17 mouse cellular contexts compared by ENCODE assay signal in the genomic region with DNA sequence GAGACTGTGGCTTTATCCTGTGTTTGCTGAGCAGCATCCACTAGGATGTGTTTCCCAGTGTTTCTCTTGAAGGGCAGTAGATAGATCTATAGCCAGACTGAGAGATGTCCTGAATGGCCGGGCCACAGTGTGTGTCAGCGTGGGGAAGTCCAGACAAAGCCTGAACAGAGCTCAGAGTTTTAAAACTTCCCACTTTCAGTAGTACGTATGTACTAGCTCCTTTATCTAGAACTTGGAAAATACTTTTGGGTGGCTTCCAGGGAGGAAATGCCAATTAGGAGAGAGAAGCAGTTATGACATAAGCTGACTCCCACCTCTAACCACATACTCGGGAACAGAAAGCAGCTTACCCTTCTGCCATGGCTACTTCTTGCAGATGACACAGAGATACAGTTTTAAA. TPM values are rescaled to one million over a fixed set of nuclear protein-coding genes. Genes with fewer than 3 reads are reported as not detected.
A peak's percentile ranks its signal among the peaks of the same experiment; 100 is the strongest.
DNase-seq lines count a peak whose midpoint lies in the region; ATAC-seq and TF ChIP-seq lines count a peak whose summit lies in the region.
"Had no signal": no experiment of that assay in that cellular context is flagged by ENCODE, and none has a peak within 500 bp of the region (broad histone marks: within the 10 kb centered on the region; RNA-seq: fewer than 3 reads in every experiment).

No protein-coding gene starts in this region.

- no peak overlapping the region for H3K9ac ChIP-seq in embryonic facial prominence, embryonic 14.5 days (ENCODE audit: low read depth, low read length)
- no peak overlapping the region for H3K9ac ChIP-seq in heart, embryonic 16.5 days (ENCODE audit: low read length)
- H3K9ac ChIP-seq: embryonic facial prominence, embryonic 12.5 days; forebrain, embryonic 13.5 days; neural tube, embryonic 12.5 days had no signal

- H3ac ChIP-seq in myocyte (ENCODE audit: control insufficient read depth, insufficient read length) = no peak overlapping the region

- H3K9me3 ChIP-seq in embryonic facial prominence, embryonic 14.5 days (ENCODE audit: control insufficient read depth, low read length) = no peaks in the 10 kb centered on the region
- H3K9me3 ChIP-seq in embryonic facial prominence, embryonic 10.5 days = no peaks in the 10 kb centered on the region
- H3K9me3 ChIP-seq in heart, embryonic 16.5 days (replicated peaks; ENCODE audit: control insufficient read depth, low read length) = no peaks in the 10 kb centered on the region
- H3K9me3 ChIP-seq: embryonic facial prominence, embryonic 12.5 days; forebrain, embryonic 13.5 days; neural tube, embryonic 12.5 days had no signal

- WGBS in embryonic facial prominence, embryonic 14.5 days = 55% methylated on average over 4 of the region's 4 CpGs
- 89% methylated on average over 4 of the region's 4 CpGs for WGBS in embryonic facial prominence, embryonic 10.5 days
- 29% methylated on average over 4 of the region's 4 CpGs for WGBS in heart, embryonic 16.5 days

- H3K4me1 ChIP-seq in embryonic facial prominence, embryonic 14.5 days (ENCODE audit: control insufficient read depth, insufficient read depth, low read length) = no peaks in the 10 kb centered on the region
- peaks cover 3% of the 10 kb centered on the region; the same call in 1 of the 2 replicates for H3K4me1 ChIP-seq in embryonic facial prominence, embryonic 10.5 days
- peaks cover 11% of the 10 kb centered on the region for H3K4me1 ChIP-seq in heart, embryonic 16.5 days (ENCODE audit: control insufficient read depth, insufficient read depth, low read length)
- H3K4me1 ChIP-seq: embryonic facial prominence, embryonic 12.5 days; neural tube, embryonic 12.5 days had no signal

- no peak for TF ChIP-seq POLR2A in myocyte (IDR thresholded peaks at IDR 0.05; ENCODE audit: insufficient read length, low read depth)

- ATAC-seq in embryonic facial prominence, embryonic 14.5 days (ENCODE audit: low read depth) = no peak
- 0 out of 2 replicates have a peak, but pooled peaks have one; percentile 49 for ATAC-seq in heart, embryonic 16.5 days (replicated peaks; ENCODE audit: extremely low read depth, insufficient read depth, low FRiP score)
- ATAC-seq in CD4-positive, CD25-positive, alpha-beta regulatory T cell, adult 4 months = no peak
- ATAC-seq: forebrain, embryonic 13.5 days; hindbrain, postnatal 0 days had no signal

- 0 out of 2 replicates have a peak overlapping the region, but pooled peaks have one; percentile 25 for H3K27ac ChIP-seq in embryonic facial prominence, embryonic 14.5 days (replicated peaks; ENCODE audit: low read depth, low read length)
- no peak overlapping the region for H3K27ac ChIP-seq in embryonic facial prominence, embryonic 10.5 days (replicated peaks)
- H3K27ac ChIP-seq in heart, embryonic 16.5 days (ENCODE audit: low read length) = peak overlapping the region; percentile 47
- H3K27ac ChIP-seq: embryonic facial prominence, embryonic 12.5 days; forebrain, embryonic 13.5 days; hindbrain, postnatal 0 days; left cerebral cortex, adult 2 months; neural tube, embryonic 12.5 days had no signal

- H3K27me3 ChIP-seq in embryonic facial prominence, embryonic 14.5 days (replicated peaks; ENCODE audit: control insufficient read depth, insufficient read depth, low read length) = no peaks in the 10 kb centered on the region
- H3K27me3 ChIP-seq in embryonic facial prominence, embryonic 10.5 days (replicated peaks; ENCODE audit: low read depth, poor library complexity, severe bottlenecking) = no peaks in the 10 kb centered on the region
- H3K27me3 ChIP-seq in heart, embryonic 16.5 days (ENCODE audit: control insufficient read depth, insufficient read depth, low read length) = no peaks in the 10 kb centered on the region
- H3K27me3 ChIP-seq in myocyte (ENCODE audit: control insufficient read depth, insufficient read depth, insufficient read length) = no peaks in the 10 kb centered on the region
- H3K27me3 ChIP-seq: embryonic facial prominence, embryonic 12.5 days; forebrain, embryonic 13.5 days; neural tube, embryonic 12.5 days had no signal

- no peak overlapping the region for H3K4me3 ChIP-seq in embryonic facial prominence, embryonic 14.5 days (ENCODE audit: low read depth, low read length)
- H3K4me3 ChIP-seq in embryonic facial prominence, embryonic 10.5 days = no peak overlapping the region
- H3K4me3 ChIP-seq in heart, embryonic 16.5 days (ENCODE audit: low read length) = no peak overlapping the region
- no peak overlapping the region for H3K4me3 ChIP-seq in myocyte
- H3K4me3 ChIP-seq: embryonic facial prominence, embryonic 12.5 days; forebrain, embryonic 13.5 days; gastrocnemius, adult 2 months; left cerebral cortex, adult 2 months; neural tube, embryonic 12.5 days had no signal

- H3K4me2 ChIP-seq in embryonic facial prominence, embryonic 14.5 days (ENCODE audit: low read depth, low read length) = no peak overlapping the region
- H3K4me2 ChIP-seq in heart, embryonic 16.5 days (ENCODE audit: low read depth, low read length) = no peak overlapping the region
- peak overlapping the region; percentile 93 for H3K4me2 ChIP-seq in myocyte (ENCODE audit: low read depth)
- H3K4me2 ChIP-seq: embryonic facial prominence, embryonic 12.5 days; forebrain, embryonic 13.5 days; neural tube, embryonic 12.5 days had no signal

- no peaks in the 10 kb centered on the region for H3K36me3 ChIP-seq in embryonic facial prominence, embryonic 14.5 days (ENCODE audit: control insufficient read depth, insufficient read depth, low read length)
- H3K36me3 ChIP-seq in embryonic facial prominence, embryonic 10.5 days (replicated peaks) = no peaks in the 10 kb centered on the region
- peaks cover 52% of the 10 kb centered on the region for H3K36me3 ChIP-seq in heart, embryonic 16.5 days (ENCODE audit: control insufficient read depth, insufficient read depth)
- H3K36me3 ChIP-seq in myocyte (ENCODE audit: control insufficient read depth, insufficient read depth) = no peaks in the 10 kb centered on the region
- H3K36me3 ChIP-seq: embryonic facial prominence, embryonic 12.5 days; neural tube, embryonic 12.5 days had no signal

- H3K79me2 ChIP-seq in myocyte (ENCODE audit: control insufficient read depth, insufficient read depth) = no peaks in the 10 kb centered on the region

- DNase-seq in embryonic facial prominence, embryonic 14.5 days (ENCODE audit: low spot score) = peak; percentile 11
- no peak for DNase-seq in embryonic facial prominence, embryonic 10.5 days (ENCODE audit: low spot score)
- DNase-seq in ovary, postnatal 14 days (ENCODE audit: low spot score) = peak; percentile 22
- no peak for DNase-seq in ovary, postnatal 36 days (ENCODE audit: low spot score)
- DNase-seq in MN1 (ENCODE audit: low spot score) = no peak
- DNase-seq: cerebellum, adult 11 months; kidney, adult 2 months; right cerebral cortex, postnatal 4 days had no signal

TF ChIP-seq in myocyte, 11 proteins besides CTCF, POLR2A, EP300 and RAD21:
- TF ChIP-seq TCF3 (IDR thresholded peaks at IDR 0.05; ENCODE audit: insufficient read length, low read depth) (no peak), USF1 (IDR thresholded peaks at IDR 0.05; ENCODE audit: low read depth) (no peak), REST (IDR thresholded peaks at IDR 0.05; ENCODE audit: insufficient read depth, insufficient read length) (no peak), MYOG (IDR thresholded peaks at IDR 0.05; ENCODE audit: control insufficient read depth in 1 of 3, insufficient read depth in 1 of 3, insufficient read length in 2 of 3, low read depth in 2 of 3) (no peak), MAX (IDR thresholded peaks at IDR 0.05; ENCODE audit: low read depth) (no peak), CEBPB (IDR thresholded peaks at IDR 0.05; ENCODE audit: insufficient read depth, poor library complexity, severe bottlenecking) (no peak), TCF12 (IDR thresholded peaks at IDR 0.05; ENCODE audit: insufficient read depth, poor library complexity, severe bottlenecking) (no peak), MYOD1 (IDR thresholded peaks at IDR 0.05; ENCODE audit: control insufficient read depth in 1 of 3, insufficient read length in 2 of 3, low read depth in 2 of 3) (no peak), SRF (IDR thresholded peaks at IDR 0.05; ENCODE audit: control insufficient read depth, insufficient read length, low read depth) (no peak), POLR2AphosphoS2 (IDR thresholded peaks at IDR 0.05; ENCODE audit: insufficient read length, low read depth) (no peak), E2F4 (IDR thresholded peaks at IDR 0.05; ENCODE audit: insufficient read depth) (no peak)

RNA-seq across cellular contexts. Expression of a gene that starts 23.6 kb away (rescaled TPM):
- polyA plus RNA-seq in embryonic facial prominence, embryonic 14.5 days (2014; fragmentation: Nextera tagmentation; extraction: Ambion mirVana) = 0.77 and 1.5 TPM in 2 replicates
- polyA plus RNA-seq in embryonic facial prominence, embryonic 10.5 days (2016; fragmentation: Nextera tagmentation; extraction: Ambion mirVana) = 0.65 and 0.82 TPM in 2 replicates
- 66.6 and 72.8 TPM in 2 replicates for polyA plus RNA-seq in heart, embryonic 16.5 days (2015; fragmentation: Nextera tagmentation; extraction: Ambion mirVana)
- polyA plus RNA-seq in myocyte (2012; fragmentation: generic; extraction: Trizol) = 0.83 TPM
- polyA plus RNA-seq in CD4-positive, CD25-positive, alpha-beta regulatory T cell, adult 4 months (2017; shearing (Covaris generic)) = under 1 TPM; 0.11 to 0.27 TPM

Comparison
In these comparisons a context has a peak if more than half of its experiments do, and no peak if none do; other contexts are left out.
1. DNase-seq: peak in embryonic facial prominence, embryonic 14.5 days (single experiment) and ovary, postnatal 14 days (single experiment); none in embryonic facial prominence, embryonic 10.5 days (single experiment), ovary, postnatal 36 days (single experiment) and MN1 (single experiment).
2. RNA of a gene that starts 23.6 kb away (polyA plus RNA-seq): 66.6 to 72.8 TPM in heart, embryonic 16.5 days; 0.77 to 1.5 TPM in embryonic facial prominence, embryonic 14.5 days, 0.83 TPM in myocyte (single experiment), 0.65 to 0.82 TPM in embryonic facial prominence, embryonic 10.5 days and 0.11 to 0.27 TPM in CD4-positive, CD25-positive, alpha-beta regulatory T cell, adult 4 months; every median in the first group is over 10 times any median in the second.